Mouse (Mus musculus) gastrocnemius, adult 2 months (tissue): ENCODE results near the gene Grb2. TPM values are rescaled to one million over a fixed set of nuclear protein-coding genes. Genes with fewer than 3 reads are reported as not detected.
A peak's percentile ranks its signal among the peaks of the same experiment; 100 is the strongest.

Experiments
- DNase-seq: peaks from one replicate; pipeline ENCODE4 v3.0.0; 2022
- H3K27ac ChIP-seq: fragments of 200-600 bp; 2 replicates; pipeline ENCODE4 v1.8.1; 2022; ENCODE audit warnings: mild to moderate bottlenecking
- H3K4me3 ChIP-seq: fragments of 200-600 bp; 2 replicates; pipeline ENCODE4 v1.8.1; 2022; ENCODE audit warnings: mild to moderate bottlenecking, moderate library complexity
- CTCF ChIP-seq: fragments of 200-600 bp; IDR thresholded peaks from 2 replicates; pipeline ENCODE4 v1.8.1; 2022; ENCODE audit warnings: antibody characterized with exemption, mild to moderate bottlenecking, moderate library complexity
- intact Hi-C: fragments of 180-260 bp; cut with DNase I; formaldehyde crosslinking; loops from one replicate; pipeline ENCODE4 v1.15.1; 2025
- total RNA-seq, 2 experiments: library from RNA; stranded (reverse); gene quantifications; 2 replicates each; pipeline ENCODE4 v1.2.3; 2021

Gene Grb2
- total RNA-seq, 2 experiments from 2014 or later = 60.3 to 74.7 TPM

DNA sequence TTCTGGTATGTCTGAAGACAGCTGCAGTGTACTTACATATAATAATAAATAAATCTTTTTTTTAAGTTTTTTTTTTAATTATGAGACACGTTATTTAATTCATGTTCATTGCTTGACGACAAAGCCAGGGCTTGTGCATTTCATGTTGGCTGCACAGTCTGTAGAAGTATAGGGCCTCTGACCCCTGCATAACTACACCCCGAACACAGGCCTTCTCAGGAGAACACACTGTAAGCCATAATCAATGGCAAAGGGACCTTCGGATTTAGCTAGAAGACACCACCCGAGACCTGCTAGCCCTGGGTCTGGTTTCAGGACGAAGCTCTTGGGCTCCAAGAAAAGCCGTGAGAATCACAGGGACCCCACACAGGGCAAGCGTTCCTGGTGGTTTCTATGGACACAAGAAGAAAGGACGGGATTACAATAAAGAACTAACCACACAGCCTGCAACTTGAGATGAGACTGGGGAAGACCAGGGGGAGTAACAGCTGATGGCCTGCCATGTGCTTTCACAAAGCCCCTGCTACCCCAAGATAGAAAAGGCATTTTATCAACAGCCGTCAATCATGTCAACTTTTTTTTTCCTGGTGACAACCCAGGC is 29.3 kb upstream of the Grb2 start:
- intact Hi-C loops = no loop called here
- H3K27ac ChIP-seq = no peak overlapping the region

GRCm38 (mm10) chr11:115734041-115734686 is 25.8 kb upstream of the Grb2 start:
- DNase-seq = no peak
- no peak for TF ChIP-seq CTCF
- peak overlapping the region; percentile 72 for H3K27ac ChIP-seq
- H3K4me3 ChIP-seq = no peak overlapping the region
- intact Hi-C loops = no loop called here

More for the DNA sequence above, 29.3 kb upstream of the Grb2 start:
- no peak for DNase-seq
- TF ChIP-seq CTCF = no peak
- no peak overlapping the region for H3K4me3 ChIP-seq

DNA sequence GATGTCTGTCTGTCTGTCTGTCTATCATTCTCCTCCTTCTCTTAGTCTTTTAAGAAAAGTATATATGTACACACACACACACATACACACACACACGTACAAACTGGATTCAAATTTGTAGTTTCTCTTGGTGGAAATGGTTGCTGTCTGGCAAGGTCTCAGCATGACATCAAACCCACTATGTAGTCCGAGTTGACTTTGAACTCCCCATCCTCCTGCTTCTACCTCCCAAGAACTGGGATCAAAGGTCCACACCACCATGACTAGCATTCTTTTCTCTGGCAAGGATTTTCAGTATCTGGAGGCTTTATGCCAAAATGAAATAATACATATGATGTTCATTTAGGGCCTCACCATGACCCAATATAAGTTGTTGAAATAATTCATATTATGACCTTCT is 14.8 kb upstream of the Grb2 start:
- no peak for TF ChIP-seq CTCF
- Histone ChIP-seq H3K27ac (peak overlapping the region; percentile 75), H3K4me3 (no peak overlapping the region)
- DNase-seq = no peak
- intact Hi-C loops = loop anchor here (1.0 to 5.0 kb wide), 3 partner anchors 39 to 158 kb away; no protein-coding TSS in a partner anchor

GRCm38 (mm10) chr11:115722638-115723037 is 14.2 kb upstream of the Grb2 start:
- Histone ChIP-seq H3K4me3 (peak overlapping the region; percentile 66), H3K27ac (peak overlapping the region; percentile 75)
- peak; percentile 83 for DNase-seq
- intact Hi-C loops = loop anchor here (1.0 to 5.0 kb wide), 4 partner anchors 40 to 159 kb away; partner anchors contain the start of gene Tsen54
- no peak for TF ChIP-seq CTCF

DNA sequence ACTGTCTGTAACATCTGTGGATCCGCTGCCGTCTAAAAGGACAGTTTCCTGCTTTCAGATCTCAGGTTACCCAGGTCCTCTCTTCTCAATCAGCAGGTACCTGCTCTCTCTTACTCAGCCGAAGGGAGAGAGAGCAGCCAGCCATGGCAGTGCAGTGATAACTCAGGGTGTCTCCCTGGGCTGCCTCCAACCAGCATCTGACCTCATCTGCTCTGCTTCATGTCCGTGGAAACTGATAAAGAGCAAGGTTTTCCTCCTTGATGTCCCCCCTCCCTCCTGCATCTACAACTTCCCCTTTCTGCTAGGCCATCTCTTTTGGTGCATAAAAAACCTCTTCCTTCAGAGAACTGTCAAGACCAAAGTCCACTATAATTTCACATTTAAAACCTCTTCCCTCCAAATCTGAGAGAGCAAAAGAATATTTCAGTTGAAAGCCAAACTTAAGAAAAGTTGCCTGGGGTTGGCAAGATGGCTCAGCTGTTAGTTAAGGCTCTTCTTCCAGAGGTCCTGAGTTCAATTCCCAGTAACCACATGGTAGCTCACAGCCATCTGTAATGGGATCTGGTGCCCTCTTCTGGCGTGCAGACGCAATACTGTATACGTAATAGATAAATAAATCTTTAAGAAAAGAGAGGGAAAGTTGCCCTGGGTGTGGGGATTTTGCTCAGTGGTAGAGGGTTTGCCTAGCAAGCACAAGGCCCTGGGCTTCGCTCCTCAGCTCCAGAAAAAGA is 9.4 kb upstream of the Grb2 start:
- DNase-seq = no peak
- no peak overlapping the region for H3K4me3 ChIP-seq
- TF ChIP-seq CTCF = peak; percentile 56
- intact Hi-C loops = loop anchor here (10.0 kb wide), 1 partner anchor 233 kb away; no protein-coding TSS in a partner anchor
- H3K27ac ChIP-seq = no peak overlapping the region

GRCm38 (mm10) chr11:115716410-115717338 is 8.3 kb upstream of the Grb2 start:
- Histone ChIP-seq H3K27ac (no peak overlapping the region), H3K4me3 (no peak overlapping the region)
- no peak for DNase-seq
- intact Hi-C loops = loop anchor here (10.0 kb wide), 1 partner anchor 232 kb away; no protein-coding TSS in a partner anchor
- no peak for TF ChIP-seq CTCF

- TF ChIP-seq CTCF = peak; percentile 76
- DNase-seq = peak; percentile 57
- Histone ChIP-seq H3K27ac (no peak overlapping the region), H3K4me3 (no peak overlapping the region)
- intact Hi-C loops = loop anchor here (1.0 to 10.0 kb wide), 3 partner anchors 67 to 230 kb away; no protein-coding TSS in a partner anchor
Measured at GRCm38 (mm10) chr11:115714491-115714890, 6.1 kb upstream of the Grb2 start.

GRCm38 (mm10) chr11:115713447-115713846 is 5.0 kb upstream of the Grb2 start:
- TF ChIP-seq CTCF = no peak
- DNase-seq = no peak
- intact Hi-C loops = loop anchor here (5.0 to 10.0 kb wide), 2 partner anchors 81 to 229 kb away; no protein-coding TSS in a partner anchor
- H3K27ac ChIP-seq = no peak overlapping the region
- no peak overlapping the region for H3K4me3 ChIP-seq

DNA sequence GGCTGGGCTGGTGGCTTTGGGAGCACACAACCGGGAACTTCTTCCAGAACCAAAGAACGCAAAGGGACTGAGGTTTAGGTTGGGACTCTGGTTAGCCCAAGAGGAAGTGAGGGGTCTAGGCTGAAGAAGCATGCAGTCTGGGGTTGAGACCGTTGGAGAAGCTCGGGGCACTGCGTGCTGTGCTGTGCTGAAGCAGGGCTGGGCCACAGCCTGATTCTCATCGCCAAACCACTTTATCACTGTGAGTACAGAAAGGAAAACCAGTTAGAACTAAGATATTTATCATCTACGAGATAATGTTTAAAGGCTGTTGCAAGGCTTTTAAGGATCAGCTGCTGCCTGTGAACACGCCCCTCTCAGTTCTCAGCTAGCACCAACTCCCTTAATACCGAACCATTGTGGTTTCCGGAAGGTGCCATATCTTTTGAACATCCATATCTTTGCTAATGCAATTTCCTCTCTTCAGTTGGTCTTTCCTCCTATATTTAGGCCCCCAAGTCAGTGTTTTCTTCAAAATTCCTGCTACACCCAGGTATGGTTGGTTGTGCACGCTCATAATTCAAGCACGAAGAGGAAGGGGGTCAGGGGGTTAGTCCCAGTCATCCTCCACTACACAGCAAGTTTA is 4.4 kb upstream of the Grb2 start:
- DNase-seq = no peak
- H3K27ac ChIP-seq = no peak overlapping the region
- H3K4me3 ChIP-seq = no peak overlapping the region
- intact Hi-C loops = loop anchor here (5.0 to 10.0 kb wide), 2 partner anchors 80 to 228 kb away; no protein-coding TSS in a partner anchor
- no peak for TF ChIP-seq CTCF

GRCm38 (mm10) chr11:115712268-115712667 is 3.9 kb upstream of the Grb2 start:
- no peak overlapping the region for H3K4me3 ChIP-seq
- intact Hi-C loops = loop anchor here (5.0 to 10.0 kb wide), 2 partner anchors 80 to 227 kb away; no protein-coding TSS in a partner anchor
- 0 out of 2 replicates have a peak overlapping the region, but pooled peaks have one; percentile 13 for H3K27ac ChIP-seq
- DNase-seq = no peak
- TF ChIP-seq CTCF = no peak

DNA sequence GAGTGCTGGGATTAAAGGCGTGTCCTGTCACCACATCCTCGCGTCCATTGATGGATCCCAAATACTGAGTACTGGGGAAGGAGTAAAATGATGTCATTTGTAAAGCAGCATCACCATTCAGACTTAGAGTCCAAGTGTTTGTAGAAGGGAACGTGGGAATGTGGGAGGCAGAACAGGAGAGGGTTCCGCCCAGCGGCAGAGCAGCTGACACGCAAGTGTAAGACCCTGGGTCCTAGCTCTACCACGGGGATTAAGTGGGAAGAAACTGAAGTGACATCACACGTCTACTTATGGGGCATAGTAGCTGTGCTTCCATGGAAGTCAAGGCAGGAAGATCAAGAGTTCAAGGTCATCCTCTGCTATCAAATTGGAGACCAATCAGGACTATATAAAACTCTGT is 2.7 kb upstream of the Grb2 start:
- no peak for TF ChIP-seq CTCF
- intact Hi-C loops = loop anchor here (5.0 to 10.0 kb wide), 2 partner anchors 79 to 226 kb away; no protein-coding TSS in a partner anchor
- no peak for DNase-seq
- no peak overlapping the region for H3K4me3 ChIP-seq
- H3K27ac ChIP-seq = no peak overlapping the region
